Mouse (Mus musculus): Measurements from ENCODE around the gene Gcfc2.

Gcfc2 gene

GRCm38 (mm10) chr6:81975971-81976621 is 52.6 kb downstream of the Gcfc2 start:
- peak; percentile 62 for DNase-seq (ENCODE audit: low read depth, low spot score)

DNA sequence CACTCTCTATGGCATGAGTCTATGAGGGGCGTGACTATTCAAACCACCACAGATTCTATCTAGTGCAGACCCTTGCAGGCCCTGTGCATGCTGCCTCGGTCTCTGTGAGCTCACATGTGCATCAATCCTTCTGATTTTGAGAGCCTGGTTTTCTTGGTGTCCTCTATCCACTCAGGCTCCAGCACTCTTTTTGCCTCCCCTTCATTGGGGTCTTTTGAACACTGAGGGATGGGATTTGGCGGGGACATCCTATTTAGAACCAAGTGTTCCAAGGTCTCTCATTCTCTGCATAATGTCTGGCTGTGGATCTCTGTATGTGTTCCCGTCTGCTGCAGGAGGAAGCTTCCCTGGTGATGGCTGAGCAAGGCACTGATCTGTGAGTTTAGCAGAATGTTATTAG is 55.8 kb downstream of the Gcfc2 start:
- no peak for DNase-seq (ENCODE audit: low read depth, low spot score)

- no peak for DNase-seq (ENCODE audit: low read depth, low spot score)
These were observed 62.7 kb downstream of the Gcfc2 start for GRCm38 (mm10) chr6:81986171-81986570.

DNA sequence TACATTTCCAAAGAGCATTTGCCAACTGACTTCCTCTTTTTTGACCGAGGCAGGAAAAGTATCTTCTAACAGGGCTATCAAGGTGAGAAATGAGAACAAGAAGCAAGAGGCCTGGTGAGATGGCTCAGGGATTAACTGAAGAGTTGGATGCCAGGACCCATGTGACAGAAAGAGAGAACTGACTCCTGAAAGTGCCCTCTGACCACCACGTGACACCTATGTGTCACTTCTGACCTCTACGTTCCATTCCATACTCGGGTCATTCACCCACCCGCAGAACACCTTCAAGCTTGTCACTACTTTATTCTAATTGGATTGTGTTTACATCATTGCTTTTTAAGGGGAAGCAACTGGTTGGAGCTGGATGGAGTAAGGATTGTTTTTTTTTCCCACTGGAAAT is 63.1 kb downstream of the Gcfc2 start:
- no peak for DNase-seq (ENCODE audit: low read depth, low spot score)

DNA sequence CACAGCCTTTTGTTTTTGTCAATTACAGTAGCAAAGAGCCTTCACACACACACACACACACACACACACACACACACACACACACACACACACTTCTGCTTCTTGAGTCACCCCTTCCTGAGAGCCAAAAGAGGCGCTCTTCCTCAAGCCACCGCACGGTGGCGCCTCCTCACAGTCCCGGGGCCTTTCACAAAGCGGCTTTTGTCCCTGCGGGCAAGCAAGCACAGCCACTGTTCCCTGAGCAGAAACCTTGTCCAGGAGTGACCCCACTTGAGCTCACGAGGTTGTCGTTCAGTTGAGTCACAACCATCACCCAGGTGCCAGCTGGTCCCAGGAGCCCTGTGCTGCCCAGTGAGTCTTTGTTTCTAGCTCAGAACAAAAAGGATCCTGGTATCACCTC is 63.5 kb downstream of the Gcfc2 start:
- DNase-seq (ENCODE audit: low read depth, low spot score) = peak; percentile 73

DNA sequence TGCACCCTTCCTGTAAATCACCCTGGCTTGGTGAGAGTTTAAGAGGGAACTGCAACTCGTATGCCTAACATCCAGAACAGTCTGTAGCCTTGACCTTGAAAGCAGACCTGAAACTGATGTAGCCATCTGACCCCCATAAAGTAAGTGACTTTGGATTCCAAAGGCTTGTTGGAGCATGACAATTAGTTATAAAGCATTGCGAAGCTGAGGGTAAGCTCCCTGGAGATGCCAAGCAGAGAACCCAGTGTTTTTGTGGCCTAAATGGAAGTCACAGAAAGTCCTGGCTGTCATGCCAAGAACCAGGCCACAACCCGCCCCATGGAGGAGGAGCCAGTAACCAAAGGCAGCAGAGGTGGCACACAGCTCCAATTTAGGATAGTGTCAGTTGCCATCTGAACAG is 64.1 kb downstream of the Gcfc2 start:
- no peak for DNase-seq (ENCODE audit: low read depth, low spot score)

- no peak for DNase-seq (ENCODE audit: low read depth, low spot score)
These were observed 64.9 kb downstream of the Gcfc2 start for GRCm38 (mm10) chr6:81988341-81988740.

GRCm38 (mm10) chr6:81990049-81990810 is 66.8 kb downstream of the Gcfc2 start:
- DNase-seq (ENCODE audit: low read depth, low spot score) = no peak
